Mouse (Mus musculus): ENCODE results near the gene Id2. TPM values are rescaled to one million over a fixed set of nuclear protein-coding genes. Genes with fewer than 3 reads are reported as not detected.

The Id2 gene
- total RNA-seq (2022) = 10 to 100 TPM; 76.7 to 87.4 (median 81.8) TPM

GRCm38 (mm10) chr12:25097052-25097209 is at the start of gene Id2:
Gene Id2 (minus strand): TSS chr12:25097140.
- DNase-seq (ENCODE audit: low spot score in 2 of 2) = no peak

- no peak for DNase-seq (ENCODE audit: low spot score in 2 of 2)
Measured at GRCm38 (mm10) chr12:25145344-25145698, 48.4 kb upstream of the Id2 start.

DNA sequence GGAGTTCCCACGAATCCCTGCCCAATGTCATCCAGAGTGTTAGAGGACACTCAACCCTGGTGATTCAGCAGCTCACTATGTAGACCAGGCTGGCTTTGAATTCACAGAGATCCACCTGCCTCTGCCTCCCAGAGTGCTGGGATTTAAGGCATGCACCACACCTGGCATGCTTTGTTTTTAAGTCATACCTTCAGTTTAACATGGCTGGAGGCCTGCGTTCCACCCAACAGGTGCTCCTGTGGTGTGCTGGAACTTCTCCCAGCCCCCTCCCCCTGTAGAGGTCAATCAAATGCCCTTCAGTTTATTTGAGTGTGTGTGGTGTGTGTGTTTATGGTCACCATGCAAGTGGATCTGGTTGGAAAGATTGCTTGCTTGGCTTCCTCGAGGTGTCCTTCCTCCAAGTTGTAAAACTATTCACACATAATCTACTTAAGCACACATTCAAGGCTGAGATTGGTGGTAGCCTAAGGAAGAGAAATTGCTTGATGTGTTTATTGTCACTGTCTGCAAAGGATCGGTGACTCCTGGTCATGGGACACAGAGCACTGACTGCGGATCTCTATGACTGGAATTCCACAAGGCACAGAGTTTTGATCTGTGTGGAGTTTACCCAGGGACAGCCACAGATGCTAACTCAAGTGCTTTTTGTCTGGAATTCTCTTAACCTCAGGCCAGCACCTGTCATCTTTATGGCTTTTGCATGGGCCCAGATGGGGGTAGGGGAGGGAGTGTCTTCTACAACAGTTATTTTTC is 47.8 kb upstream of the Id2 start:
- DNase-seq (ENCODE audit: low spot score in 2 of 2) = no peak

DNA sequence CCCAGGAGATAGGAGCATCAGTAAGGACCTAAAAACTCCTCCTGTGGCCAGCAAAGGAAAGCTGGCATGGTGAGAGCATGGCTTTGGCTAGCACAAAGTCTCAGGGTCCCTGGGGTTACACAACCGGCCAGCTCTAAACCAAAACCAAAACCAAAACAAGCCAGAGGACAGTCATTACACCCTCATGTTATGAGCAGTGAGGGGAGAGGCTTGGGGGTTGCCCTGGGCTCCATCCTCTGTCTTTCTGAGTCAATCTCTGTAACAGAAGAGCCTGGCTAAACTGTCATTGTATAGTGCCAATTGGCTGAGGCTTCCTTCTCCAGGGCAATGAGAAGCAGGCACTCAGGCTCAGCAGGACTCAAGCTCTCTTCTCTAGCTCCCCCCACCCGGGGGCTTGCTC is 46.6 kb upstream of the Id2 start:
- no peak for DNase-seq (ENCODE audit: low spot score in 2 of 2)

GRCm38 (mm10) chr12:25142251-25142650 is 45.3 kb upstream of the Id2 start:
- DNase-seq (ENCODE audit: low spot score in 2 of 2) = no peak

DNA sequence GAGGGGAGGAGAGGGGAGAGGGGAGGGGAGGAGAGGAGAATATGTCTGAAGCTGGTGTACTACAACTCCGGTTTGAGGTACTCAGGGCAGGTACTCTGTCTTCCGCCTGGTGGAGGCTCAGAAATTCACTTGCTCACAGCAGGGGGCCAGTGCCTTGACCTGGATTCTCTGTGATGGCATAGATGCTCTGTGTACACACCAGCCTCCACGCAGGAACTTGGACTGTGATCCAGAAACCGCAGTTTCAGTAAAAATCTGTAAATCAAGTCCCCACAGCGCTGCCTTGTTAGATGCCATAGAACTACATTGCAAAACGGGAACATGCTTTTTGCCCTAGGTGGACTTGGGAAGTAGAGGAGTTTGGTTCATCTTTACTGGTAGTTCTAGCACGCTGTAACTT is 44.4 kb upstream of the Id2 start:
- no peak for DNase-seq (ENCODE audit: low spot score in 2 of 2)

DNA sequence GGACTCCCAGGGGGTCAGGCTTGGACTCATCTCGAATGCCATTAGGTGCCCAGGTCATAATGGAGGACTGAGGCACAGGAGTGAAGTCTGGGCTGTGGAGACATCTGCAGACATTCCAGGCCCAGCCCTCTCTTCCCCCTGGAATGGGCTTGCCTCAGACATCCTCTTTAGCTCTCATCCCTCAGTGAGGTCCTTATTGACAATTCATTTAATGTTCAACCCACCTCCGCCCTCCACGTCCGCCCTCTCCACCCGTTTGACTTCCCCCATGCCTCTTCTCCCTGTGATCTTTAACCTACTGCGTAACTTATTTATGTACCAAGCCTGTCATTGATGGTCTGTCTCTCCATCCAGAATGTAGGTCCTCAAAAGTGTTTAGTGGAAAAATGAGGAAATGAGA is 43.2 kb upstream of the Id2 start:
- no peak for DNase-seq (ENCODE audit: low spot score in 2 of 2)

- DNase-seq (ENCODE audit: low spot score in 2 of 2) = no peak
Measured at GRCm38 (mm10) chr12:25138616-25139015, 41.7 kb upstream of the Id2 start.

DNA sequence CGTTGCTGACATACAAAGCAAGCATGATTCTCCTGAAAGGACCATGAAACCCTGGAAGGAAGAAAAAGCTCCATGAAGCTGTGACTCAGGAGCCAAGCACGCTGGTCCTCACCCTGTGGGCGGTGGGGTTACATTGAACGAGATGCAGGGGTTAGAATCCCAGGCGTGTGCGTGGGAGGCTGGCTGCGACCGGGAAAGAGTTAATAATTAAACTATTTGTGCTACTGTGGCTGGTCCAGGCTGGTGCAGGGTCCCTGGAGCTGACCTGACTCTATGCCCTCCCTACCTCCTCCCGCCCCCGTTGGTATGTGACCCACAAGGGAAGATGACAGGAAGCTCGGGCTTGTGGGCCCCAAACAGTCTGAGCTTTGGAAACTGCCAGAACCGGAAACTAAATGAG is 35.1 kb upstream of the Id2 start:
- no peak for DNase-seq (ENCODE audit: low spot score in 2 of 2)

GRCm38 (mm10) chr12:25127629-25128028 is 30.7 kb upstream of the Id2 start:
- no peak for DNase-seq (ENCODE audit: low spot score in 2 of 2)

DNA sequence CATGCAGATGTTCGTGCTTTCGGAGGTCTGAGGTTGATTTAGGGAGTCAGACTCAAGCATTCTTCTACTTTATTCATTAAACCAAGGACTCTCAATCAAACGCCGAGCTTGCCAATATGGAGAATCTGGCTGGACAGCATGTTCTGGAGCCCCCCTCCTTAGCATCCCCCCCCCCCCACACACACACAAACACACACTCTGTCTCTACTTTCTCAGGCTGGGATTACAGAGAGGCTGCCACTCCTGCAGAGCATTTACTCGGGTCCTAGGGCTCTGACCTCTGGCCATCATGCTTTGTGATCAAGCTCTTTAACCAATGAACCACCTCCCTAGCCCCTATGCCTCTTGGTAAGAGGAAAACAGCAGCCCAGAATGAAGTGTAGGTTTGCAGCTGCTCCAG is 29.3 kb upstream of the Id2 start:
- no peak for DNase-seq (ENCODE audit: low spot score in 2 of 2)

DNA sequence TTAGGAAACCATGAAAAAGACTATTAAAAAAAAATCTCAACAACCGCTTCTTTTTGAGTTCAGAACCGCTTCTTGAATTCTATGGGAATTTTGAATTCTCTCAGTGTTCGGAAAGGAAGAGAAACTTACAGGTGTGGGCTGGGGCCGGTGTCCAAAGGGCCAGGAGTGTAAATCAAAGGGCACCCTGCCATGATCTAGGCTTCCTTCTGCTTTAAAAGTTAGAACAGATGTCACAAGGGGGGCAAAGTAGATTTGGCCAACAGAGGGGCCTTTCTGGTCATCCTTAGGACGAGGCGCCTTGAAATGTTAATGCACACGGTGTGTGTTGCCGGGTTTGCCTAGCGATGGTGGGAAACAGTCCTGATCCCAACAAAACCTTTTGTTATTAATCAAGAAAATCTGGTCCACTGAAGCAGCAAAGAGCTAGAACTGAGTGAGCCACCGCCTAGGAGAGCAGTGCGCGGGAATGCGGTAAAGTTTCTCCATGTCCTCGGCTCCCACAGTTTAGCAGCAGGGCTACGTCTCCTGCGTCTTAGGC is 28.4 kb upstream of the Id2 start:
- DNase-seq (ENCODE audit: low spot score in 2 of 2) = no peak

DNA sequence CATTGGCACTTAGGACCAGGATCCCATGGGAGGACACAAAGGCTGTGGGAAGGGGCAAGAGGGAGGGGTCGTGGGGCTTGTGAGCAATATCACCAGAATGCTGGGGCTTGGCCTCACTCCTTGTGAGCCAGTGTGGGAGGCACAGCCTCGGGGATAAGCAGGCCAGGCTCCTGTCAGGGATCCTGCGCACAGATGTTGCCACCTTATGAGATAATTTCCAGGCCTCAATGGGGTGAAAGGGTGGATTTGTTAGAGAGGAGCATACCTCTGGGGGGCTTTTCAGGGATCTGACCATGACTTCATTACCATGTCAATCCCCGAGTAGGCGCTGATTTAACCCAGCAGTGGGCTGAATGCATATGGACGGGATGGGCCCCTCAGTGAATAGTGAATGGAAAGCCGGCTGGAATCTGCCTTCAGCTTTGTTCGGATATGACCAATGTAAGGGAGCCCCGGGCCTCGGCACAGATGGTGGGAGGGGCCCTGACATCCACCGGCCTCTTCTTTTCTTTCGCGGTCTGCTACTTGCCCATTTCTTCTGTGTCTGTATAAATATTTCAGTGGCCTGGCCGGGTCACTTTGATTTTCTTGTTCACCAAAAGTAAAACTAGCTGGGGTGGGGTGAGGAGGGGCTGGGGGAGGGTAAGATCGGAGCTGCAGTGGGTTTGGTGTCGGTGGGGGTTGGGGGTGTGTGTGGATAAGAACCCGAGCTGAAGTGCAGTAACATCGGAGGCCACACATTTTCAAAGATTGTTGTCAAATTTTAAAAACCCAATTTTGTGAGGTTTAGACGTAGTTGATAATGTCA is 27.7 kb upstream of the Id2 start:
- no peak for DNase-seq (ENCODE audit: low spot score in 2 of 2)

DNA sequence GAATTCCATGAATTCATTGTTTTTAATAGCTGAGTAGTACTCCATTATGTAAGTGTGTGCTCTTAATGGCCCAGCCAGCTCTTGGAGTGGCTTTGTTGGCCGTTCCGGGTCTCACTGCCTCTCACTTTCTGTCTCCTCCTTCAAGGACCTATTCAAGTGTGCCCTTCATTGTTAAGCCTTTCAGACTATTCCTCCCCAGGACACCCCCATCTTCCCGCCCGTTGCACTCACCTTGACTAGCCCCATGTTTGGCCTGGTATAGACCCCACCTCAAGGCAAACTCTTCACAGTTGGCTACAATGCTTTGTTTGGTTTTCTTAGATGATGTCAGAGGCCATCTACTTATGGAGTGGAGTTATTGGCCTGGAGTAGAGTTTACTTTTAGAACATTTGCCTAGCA is 23.8 kb upstream of the Id2 start:
- DNase-seq (ENCODE audit: low spot score in 2 of 2) = no peak

DNA sequence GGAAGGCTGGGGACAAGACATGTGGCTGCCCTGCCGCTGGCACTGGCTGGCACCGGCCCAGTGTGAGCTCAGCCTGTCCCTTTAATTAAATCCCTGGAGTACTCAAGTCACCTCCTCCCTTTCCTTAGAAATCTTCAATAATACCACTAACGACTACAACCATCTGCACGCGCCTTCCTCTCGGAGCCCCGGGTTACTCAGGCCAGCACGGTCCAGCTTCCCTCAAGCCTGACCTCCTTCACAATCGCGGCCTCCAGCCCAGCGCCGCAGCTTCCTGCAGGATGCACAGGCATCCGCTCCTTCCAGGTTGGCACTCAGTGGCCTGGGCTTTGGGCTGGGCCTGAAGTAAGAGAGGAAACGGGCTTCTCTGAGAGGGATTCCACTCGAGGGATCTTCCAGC is 22.3 kb upstream of the Id2 start:
- no peak for DNase-seq (ENCODE audit: low spot score in 2 of 2)

DNA sequence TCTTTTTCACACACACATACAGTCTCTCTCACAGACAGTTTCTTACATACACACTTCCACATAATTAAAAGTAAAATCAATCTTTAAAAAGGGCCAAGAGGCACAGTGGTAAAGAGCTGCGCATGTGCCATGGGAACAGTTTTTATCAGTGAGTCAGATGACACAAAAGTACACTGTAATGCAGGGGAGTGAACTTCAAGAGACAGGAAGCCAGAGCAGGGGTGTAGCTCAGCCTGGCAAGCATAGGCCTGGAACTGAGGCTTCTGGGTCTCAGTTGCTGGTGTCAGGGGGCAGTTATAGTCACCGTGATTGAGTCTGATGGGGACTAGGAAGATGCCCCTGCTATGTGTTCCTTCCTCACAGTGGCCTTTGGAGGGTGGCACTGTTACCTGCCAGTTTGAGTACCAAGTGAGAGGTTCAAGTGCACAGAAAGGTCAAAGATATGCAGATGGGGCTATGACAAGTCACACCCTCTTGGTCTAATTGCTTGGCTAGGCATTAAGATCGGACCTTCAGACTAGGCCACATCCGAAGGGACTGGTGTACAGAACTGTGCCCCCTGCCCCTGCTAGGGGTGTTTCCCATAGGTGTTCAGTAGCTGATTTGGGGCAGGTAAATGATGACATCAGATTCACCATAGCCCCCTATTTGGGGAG is 21.0 kb upstream of the Id2 start:
- no peak for DNase-seq (ENCODE audit: low spot score in 2 of 2)

GRCm38 (mm10) chr12:25116126-25116525 is 19.2 kb upstream of the Id2 start:
- DNase-seq (ENCODE audit: low spot score in 2 of 2) = no peak

GRCm38 (mm10) chr12:25114426-25114825 is 17.5 kb upstream of the Id2 start:
- DNase-seq (ENCODE audit: low spot score in 2 of 2) = no peak

DNA sequence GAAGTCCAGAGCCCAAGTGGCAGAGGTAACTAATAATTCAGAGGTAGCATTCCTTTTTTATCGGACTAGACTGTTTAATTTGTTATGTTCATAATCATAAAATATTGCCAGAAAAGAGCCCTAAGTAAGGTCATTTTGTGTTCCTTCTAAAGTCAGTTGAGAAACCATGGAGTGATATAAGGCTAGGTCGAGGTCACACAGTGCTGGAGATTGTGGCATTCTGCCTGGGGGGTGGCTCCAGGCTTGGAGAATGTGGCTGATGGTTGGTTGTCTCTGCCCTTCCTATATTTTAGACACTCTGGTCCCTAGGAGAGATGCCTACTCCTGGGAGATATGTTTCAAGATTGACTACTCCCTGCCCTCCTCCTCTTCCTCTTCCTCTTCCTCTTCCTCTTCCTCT is 16.4 kb upstream of the Id2 start:
- no peak for DNase-seq (ENCODE audit: low spot score in 2 of 2)

DNA sequence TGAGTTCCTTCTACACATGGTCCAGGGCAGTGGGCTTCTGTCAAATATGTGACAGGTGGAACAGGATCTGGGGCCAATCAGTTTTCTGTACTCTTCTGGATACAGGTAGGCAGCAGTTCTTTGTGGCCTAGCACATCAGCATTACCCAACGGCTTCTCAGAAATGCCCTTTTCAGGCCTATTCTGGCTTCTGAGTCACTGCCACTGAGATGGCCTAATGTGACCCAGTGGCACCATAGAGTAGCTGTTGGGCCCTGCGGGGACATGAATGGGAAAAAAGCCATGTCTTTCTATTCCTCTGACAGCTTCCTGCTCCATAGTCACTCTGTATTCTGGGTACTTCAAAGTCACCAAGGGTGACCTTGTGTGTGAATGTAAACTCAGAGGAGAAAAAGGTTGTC is 15.9 kb upstream of the Id2 start:
- DNase-seq (ENCODE audit: low spot score in 2 of 2) = no peak

DNA sequence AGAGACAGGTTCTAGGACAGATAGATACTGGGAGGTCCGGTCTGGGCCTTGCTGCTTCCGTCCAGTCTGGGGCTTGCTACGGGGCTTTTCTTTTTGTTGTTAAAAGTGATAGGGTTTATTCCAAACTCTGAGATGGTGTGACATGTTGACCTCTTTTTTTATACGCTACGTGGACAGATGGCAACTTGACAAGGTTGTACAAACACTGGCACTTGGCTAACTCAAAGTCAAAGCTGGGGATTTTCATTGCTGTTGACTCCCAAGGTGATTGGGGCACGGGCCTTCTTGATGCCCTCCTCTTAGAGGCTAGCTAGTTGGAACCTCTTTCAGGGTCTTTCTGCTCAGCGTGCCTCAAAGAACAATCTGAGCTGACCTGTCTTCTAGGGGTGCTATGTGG is 13.7 kb upstream of the Id2 start:
- DNase-seq (ENCODE audit: low spot score in 2 of 2) = no peak

DNA sequence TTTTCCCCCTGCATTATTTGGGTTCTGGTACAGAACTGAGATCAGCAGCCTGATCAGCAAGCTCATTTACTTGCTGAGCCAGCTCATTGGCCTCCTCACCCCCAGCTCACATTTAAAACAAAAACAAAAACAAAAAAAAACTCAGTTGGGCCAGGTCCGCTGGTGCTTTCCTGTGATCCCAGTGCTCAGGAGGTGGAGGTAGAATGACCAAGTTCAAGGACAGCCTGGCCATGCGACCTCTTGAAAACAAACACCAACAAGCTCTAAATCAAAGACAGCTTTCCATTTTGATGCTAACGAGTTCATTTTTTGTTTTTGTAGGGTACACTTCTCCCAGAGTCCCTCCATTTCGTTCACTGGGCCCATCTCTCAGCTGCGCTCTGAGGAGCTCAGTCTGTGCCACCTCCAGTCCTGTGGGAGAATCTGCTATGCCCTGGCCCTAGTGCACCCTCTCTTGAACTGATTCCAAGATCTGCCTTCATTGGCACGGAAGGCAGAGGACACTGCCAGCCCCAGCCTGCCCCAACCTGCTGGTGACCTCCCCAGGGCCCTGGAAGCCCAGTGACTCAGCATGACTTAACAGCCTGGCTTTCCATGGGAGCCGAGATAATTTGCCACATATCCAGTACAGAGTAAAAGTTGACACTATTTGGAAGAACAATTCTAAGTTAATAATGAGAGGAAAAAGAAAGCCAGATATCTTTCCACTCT is 13.2 kb upstream of the Id2 start:
- no peak for DNase-seq (ENCODE audit: low spot score in 2 of 2)
